Mouse (Mus musculus) granulocyte monocyte progenitor cell, adult 5-6 weeks (primary cell): Measurements from ENCODE around the gene Chn1. TPM values are rescaled to one million over a fixed set of nuclear protein-coding genes. Genes with fewer than 3 reads are reported as not detected.
A peak's percentile ranks its signal among the peaks of the same experiment; 100 is the strongest.

Experiments
- ATAC-seq: replicated peaks from 2 replicates; pipeline ENCODE4 v1.8.0; 2016; ENCODE audit warnings: mild to moderate bottlenecking, moderate TSS enrichment, inconsistent platforms; ENCODE audit not compliant: poor library complexity, severe bottlenecking
- total RNA-seq, 2 experiments: library from RNA; stranded (forward) in 1 of 2; stranded (reverse) in 1 of 2; fragments of 200-712, 200-1000 nt in 1 of 2; fragments of >200 nt in 1 of 2; fragmentation: Nextera tagmentation in 1 of 2; gene quantifications; 2 replicates each; pipeline ENCODE4 v1.2.3; 2014 to 2017

Gene Chn1
- total RNA-seq, 2 experiments from 2014 or later = not detected

GRCm38 (mm10) chr2:73597772-73598171 lies 177.4 kb downstream of the Chn1 start:
- ATAC-seq = peak; percentile 40

GRCm38 (mm10) chr2:73596786-73597185 lies 178.4 kb downstream of the Chn1 start:
- ATAC-seq = no peak

GRCm38 (mm10) chr2:73596326-73596725 lies 178.8 kb downstream of the Chn1 start:
- no peak for ATAC-seq

- no peak for ATAC-seq
Measured at GRCm38 (mm10) chr2:73593101-73593439, 182.1 kb downstream of the Chn1 start.

- ATAC-seq = peak; percentile 70
Measured at GRCm38 (mm10) chr2:73592231-73593100, 182.7 kb downstream of the Chn1 start.

- no peak for ATAC-seq
Measured at GRCm38 (mm10) chr2:73591246-73591645, 183.9 kb downstream of the Chn1 start.

GRCm38 (mm10) chr2:73590106-73590505 lies 185.0 kb downstream of the Chn1 start:
- no peak for ATAC-seq

- no peak for ATAC-seq
Measured at GRCm38 (mm10) chr2:73588951-73589350, 186.2 kb downstream of the Chn1 start.

- ATAC-seq = no peak
Measured at GRCm38 (mm10) chr2:73587109-73587506, 188.0 kb downstream of the Chn1 start.

GRCm38 (mm10) chr2:73586392-73587108 lies 188.6 kb downstream of the Chn1 start:
- ATAC-seq = no peak

GRCm38 (mm10) chr2:73585347-73585831 lies 189.8 kb downstream of the Chn1 start:
- ATAC-seq = 0 out of 2 replicates have a peak, but pooled peaks have one; percentile 31

GRCm38 (mm10) chr2:73584645-73585346 lies 190.3 kb downstream of the Chn1 start:
- ATAC-seq = peak; percentile 88

- no peak for ATAC-seq
Measured at GRCm38 (mm10) chr2:73580720-73581119, 194.4 kb downstream of the Chn1 start.

- ATAC-seq = no peak
Measured at GRCm38 (mm10) chr2:73580166-73580565, 195.0 kb downstream of the Chn1 start, which contains the start of gene Chrna1. Gene Chrna1, minus strand, starts transcription at chr2:73580338.

GRCm38 (mm10) chr2:73579168-73579567 lies 196.0 kb downstream of the Chn1 start:
- no peak for ATAC-seq

- no peak for ATAC-seq
Measured at GRCm38 (mm10) chr2:73574418-73574817, 200.7 kb downstream of the Chn1 start.

- ATAC-seq = no peak
Measured at GRCm38 (mm10) chr2:73573556-73573955, 201.6 kb downstream of the Chn1 start.

- ATAC-seq = peak; percentile 84
Measured at GRCm38 (mm10) chr2:73572539-73573372, 202.4 kb downstream of the Chn1 start.

- ATAC-seq = no peak
Measured at GRCm38 (mm10) chr2:73571901-73572300, 203.2 kb downstream of the Chn1 start.

GRCm38 (mm10) chr2:73571304-73571703 lies 203.8 kb downstream of the Chn1 start:
- no peak for ATAC-seq
